Mouse (Mus musculus): ENCODE measurements at regions not wholly inside any gene's neighbourhood (a gene's known extent, or its start where the extent isn't known, plus 50 kb on each side); places are given as distances from the start of the nearest gene placed in this dataset.

DNA sequence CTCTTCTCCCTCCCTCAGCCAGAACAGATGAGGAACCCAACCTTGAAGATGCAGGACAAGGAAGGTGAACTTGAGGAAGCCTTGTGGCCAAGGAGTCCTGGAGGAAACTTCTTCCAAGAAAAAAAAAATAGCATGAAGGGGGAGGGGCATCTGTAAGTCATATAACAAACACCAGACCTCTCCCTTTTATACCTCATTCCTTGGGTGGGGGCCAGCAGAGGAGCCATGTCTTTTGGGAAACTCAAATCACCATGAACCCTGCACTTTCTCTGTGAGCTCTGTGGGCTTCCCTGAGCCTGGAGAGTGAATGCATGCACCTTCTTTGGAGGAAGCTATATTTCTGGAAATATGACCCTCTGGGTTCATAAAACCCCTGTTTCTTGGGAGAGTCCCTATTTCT is 90.0 kb upstream of the Pkdcc start:
- no peak for TF ChIP-seq TBP (conservative IDR thresholded peaks at IDR 0.05; ENCODE audit: low read depth, low read length)
- no peak for TF ChIP-seq ZKSCAN1 (IDR thresholded peaks at IDR 0.05; ENCODE audit: borderline replicate concordance, low read depth, low read length)
- TF ChIP-seq POLR2A (IDR thresholded peaks at IDR 0.05; ENCODE audit: low read depth, low read length), result no peak
- no peak for TF ChIP-seq PAX5 (IDR thresholded peaks at IDR 0.05; ENCODE audit: low read length)
- no peak for TF ChIP-seq KAT2A (IDR thresholded peaks at IDR 0.05; ENCODE audit: insufficient replicate concordance, low read length)
- no peak for TF ChIP-seq JUND (conservative IDR thresholded peaks at IDR 0.05; ENCODE audit: low read depth, low read length)
- TF ChIP-seq USF1 (IDR thresholded peaks at IDR 0.05; ENCODE audit: low read depth, low read length), result no peak
- TF ChIP-seq MXI1 (IDR thresholded peaks at IDR 0.05; ENCODE audit: low read depth, low read length), result no peak
- no peak for TF ChIP-seq UBTF (IDR thresholded peaks at IDR 0.05; ENCODE audit: low read depth, low read length)
- TF ChIP-seq CHD1 (IDR thresholded peaks at IDR 0.05; ENCODE audit: low read depth, low read length), result no peak
- TF ChIP-seq ZC3H11A (IDR thresholded peaks at IDR 0.05; ENCODE audit: low read depth, low read length), result no peak
- no peak for TF ChIP-seq E2F4 (IDR thresholded peaks at IDR 0.05; ENCODE audit: insufficient replicate concordance, low read depth, low read length)
- no peak for TF ChIP-seq POLR2AphosphoS2 (IDR thresholded peaks at IDR 0.05; ENCODE audit: low read depth, low read length)
- TF ChIP-seq SIN3A (IDR thresholded peaks at IDR 0.05; ENCODE audit: low read length), result no peak
- TF ChIP-seq ELF1 (IDR thresholded peaks at IDR 0.05; ENCODE audit: low read depth, low read length), result no peak
- no peak for TF ChIP-seq CTCF (conservative IDR thresholded peaks at IDR 0.05 in 1 of 2, IDR thresholded peaks at IDR 0.05 in 1 of 2; ENCODE audit: low read depth in 2 of 2, low read length in 2 of 2)
- H3K79me2 ChIP-seq (replicated peaks; ENCODE audit: control insufficient read depth, extremely low read depth, insufficient read depth, poor library complexity, severe bottlenecking), result no peaks in the 10 kb centered on the region
- H3K4me1 ChIP-seq (ENCODE audit: control insufficient read depth in 1 of 2, insufficient read depth in 2 of 2), result peaks cover 0 to 7% of the 10 kb centered on the region in 2 experiments; a peak in 2 of 4 replicates
- H3K4me2 ChIP-seq (ENCODE audit: insufficient read depth, low read depth, poor library complexity, severe bottlenecking), result no peak overlapping the region
- no peak for DNase-seq (ENCODE audit: extremely low read depth)
- no peak overlapping the region for H3K4me3 ChIP-seq (replicated peaks in 1 of 3; ENCODE audit: low read depth in 2 of 3, low read length in 2 of 3, poor library complexity in 1 of 3)
- H3K9ac ChIP-seq (ENCODE audit: insufficient read depth, low read depth), result no peak overlapping the region
- dilution Hi-C loops (cut with MboI; ENCODE audit: extremely low pct_ligation_motif_present, extremely low pct_unique_long_range_greater_than_20kb, low sequenced_read_pairs) (no loop called here), in situ Hi-C loops (cut with MboI; ENCODE audit: low pct_ligation_motif_present, low pct_unique_long_range_greater_than_20kb, low sequenced_read_pairs) (no loop called here)
- no peaks in the 10 kb centered on the region for H3K36me3 ChIP-seq (replicated peaks in 1 of 2; ENCODE audit: control insufficient read depth in 1 of 2, insufficient read depth in 1 of 2, low read length in 1 of 2)
- no peak overlapping the region for H3K27ac ChIP-seq (ENCODE audit: insufficient read depth, low read depth)
- no peaks in the 10 kb centered on the region for H3K27me3 ChIP-seq (replicated peaks)
- no peaks in the 10 kb centered on the region for H3K9me3 ChIP-seq (replicated peaks; ENCODE audit: low read length)

GRCm38 (mm10) chr17:83127842-83128241 is 87.2 kb upstream of the Pkdcc start:
- Histone ChIP-seq H3K27me3 (replicated peaks) (no peaks in the 10 kb centered on the region), H3K4me2 (ENCODE audit: insufficient read depth, low read depth, poor library complexity, severe bottlenecking) (no peak overlapping the region), H3K79me2 (replicated peaks; ENCODE audit: control insufficient read depth, extremely low read depth, insufficient read depth, poor library complexity, severe bottlenecking) (no peaks in the 10 kb centered on the region), H3K4me3 (replicated peaks in 1 of 3; ENCODE audit: low read depth in 2 of 3, low read length in 2 of 3, poor library complexity in 1 of 3) (no peak overlapping the region), H3K4me1 (ENCODE audit: control insufficient read depth in 1 of 2, insufficient read depth in 2 of 2) (no peaks in the 10 kb centered on the region), H3K9me3 (replicated peaks; ENCODE audit: low read length) (no peaks in the 10 kb centered on the region), H3K9ac (ENCODE audit: insufficient read depth, low read depth) (no peak overlapping the region), H3K36me3 (replicated peaks in 1 of 2; ENCODE audit: control insufficient read depth in 1 of 2, insufficient read depth in 1 of 2, low read length in 1 of 2) (no peaks in the 10 kb centered on the region), H3K27ac (ENCODE audit: insufficient read depth, low read depth) (no peak overlapping the region)
- in situ Hi-C loops (cut with MboI; ENCODE audit: low pct_ligation_motif_present, low pct_unique_long_range_greater_than_20kb, low sequenced_read_pairs) (no loop called here), dilution Hi-C loops (cut with MboI; ENCODE audit: extremely low pct_ligation_motif_present, extremely low pct_unique_long_range_greater_than_20kb, low sequenced_read_pairs) (no loop called here)
- TF ChIP-seq ZKSCAN1 (IDR thresholded peaks at IDR 0.05; ENCODE audit: borderline replicate concordance, low read depth, low read length) (no peak), POLR2A (IDR thresholded peaks at IDR 0.05; ENCODE audit: low read depth, low read length) (no peak), CTCF (conservative IDR thresholded peaks at IDR 0.05 in 1 of 2, IDR thresholded peaks at IDR 0.05 in 1 of 2; ENCODE audit: low read depth in 2 of 2, low read length in 2 of 2) (no peak), CHD2 (IDR thresholded peaks at IDR 0.05; ENCODE audit: low read length) (no peak), JUND (conservative IDR thresholded peaks at IDR 0.05; ENCODE audit: low read depth, low read length) (no peak), ELF1 (IDR thresholded peaks at IDR 0.05; ENCODE audit: low read depth, low read length) (no peak), RCOR1 (conservative IDR thresholded peaks at IDR 0.05; ENCODE audit: low read depth, low read length) (no peak), SMC3 (IDR thresholded peaks at IDR 0.05; ENCODE audit: low read depth, low read length) (no peak), PAX5 (IDR thresholded peaks at IDR 0.05; ENCODE audit: low read length) (no peak), GABPA (IDR thresholded peaks at IDR 0.05; ENCODE audit: insufficient replicate concordance, low read depth, low read length) (no peak), ETS1 (conservative IDR thresholded peaks at IDR 0.05; ENCODE audit: low read depth, low read length) (no peak), MAX (IDR thresholded peaks at IDR 0.05; ENCODE audit: low read length) (no peak), NELFE (IDR thresholded peaks at IDR 0.05; ENCODE audit: low read depth, low read length) (no peak), MAFK (IDR thresholded peaks at IDR 0.05; ENCODE audit: insufficient replicate concordance, low read length) (no peak), JUN (IDR thresholded peaks at IDR 0.05; ENCODE audit: insufficient read depth, low read depth, low read length) (no peak), TCF12 (IDR thresholded peaks at IDR 0.05; ENCODE audit: low read depth, low read length) (no peak), TBP (conservative IDR thresholded peaks at IDR 0.05; ENCODE audit: low read depth, low read length) (no peak), MXI1 (IDR thresholded peaks at IDR 0.05; ENCODE audit: low read depth, low read length) (no peak)
- DNase-seq (ENCODE audit: extremely low read depth), result no peak

Data from CH12.LX (cell line).